Mouse (Mus musculus) stomach, embryonic 16.5 days (tissue): Measurements from ENCODE around the gene Ggact. TPM values are rescaled to one million over a fixed set of nuclear protein-coding genes. Genes with fewer than 3 reads are reported as not detected.

ENCODE experiments used
- ATAC-seq: fragments of 200-750 bp; cut with Nextera tagmentation; 2 replicates; pipeline ENCODE4 v1.8.0; 2017; ENCODE audit warnings: moderate number of reproducible peaks, moderate TSS enrichment; ENCODE audit not compliant: insufficient read depth, low FRiP score
- H3K27ac ChIP-seq: fragments of 300-500 bp; sonication (generic); 2 replicates; pipeline ENCODE4 v1.5.1; 2014; ENCODE audit warnings: low read length
- H3K27me3 ChIP-seq: fragments of 300-500 bp; sonication (generic); 2 replicates; pipeline ENCODE4 v1.6.1; 2014; ENCODE audit warnings: low read length, control low read depth, mixed read lengths; ENCODE audit not compliant: control insufficient read depth, insufficient read depth
- H3K36me3 ChIP-seq: fragments of 300-500 bp; sonication (generic); 2 replicates; pipeline ENCODE4 v1.6.1; 2014; ENCODE audit warnings: low read length; ENCODE audit not compliant: control insufficient read depth, insufficient read depth
- H3K4me1 ChIP-seq: fragments of 300-500 bp; sonication (generic); 2 replicates; pipeline ENCODE4 v1.6.1; 2014; ENCODE audit warnings: low read length, control low read depth, mixed read lengths; ENCODE audit not compliant: control insufficient read depth, insufficient read depth
- H3K4me2 ChIP-seq: fragments of 300-500 bp; sonication (generic); 2 replicates; pipeline ENCODE4 v1.6.1; 2014; ENCODE audit warnings: low read depth, low read length, mixed read lengths
- H3K4me3 ChIP-seq: fragments of 300-500 bp; sonication (generic); replicated peaks from 2 replicates; pipeline ENCODE4 v1.5.1; 2014; ENCODE audit warnings: mild to moderate bottlenecking, low read length
- H3K9ac ChIP-seq: fragments of 300-500 bp; sonication (generic); 2 replicates; pipeline ENCODE4 v1.6.1; 2014; ENCODE audit warnings: low read length
- H3K9me3 ChIP-seq: fragments of 300-500 bp; sonication (generic); replicated peaks from 2 replicates; pipeline ENCODE4 v1.6.1; 2016; ENCODE audit warnings: low read length, control low read depth; ENCODE audit not compliant: control insufficient read depth
- WGBS: fragments of 180-500 bp; shearing (Covaris S2); extraction: QIAGEN DNeasy Blood & Tissue Kit; methylation state at CpG from one replicate; pipeline ENCODE4 v1.1.7; 2014; 5-methylcytosine and 5-hydroxymethylcytosine counted together
- polyA plus RNA-seq: library from polyadenylated mRNA; unstranded; fragments of >200 nt; fragmentation: Nextera tagmentation; extraction: Ambion mirVana; gene quantifications from 2 replicates; pipeline ENCODE4 v1.2.1, GENCODE M21; 2015

The Ggact gene
- polyA plus RNA-seq, 1 experiment from 2014 or later: 33.0 TPM

- ATAC-seq: no peak
- no peaks in the 10 kb centered on the region for H3K36me3 ChIP-seq
- no peak overlapping the region for H3K4me2 ChIP-seq
- no peak overlapping the region for H3K27ac ChIP-seq
- H3K9ac ChIP-seq: no peak overlapping the region
- no peak overlapping the region for H3K4me3 ChIP-seq
- no peaks in the 10 kb centered on the region for H3K27me3 ChIP-seq
- WGBS: 83% methylated on average over 1 of the region's 1 CpGs
- H3K4me1 ChIP-seq: no peaks in the 10 kb centered on the region
- H3K9me3 ChIP-seq: no peaks in the 10 kb centered on the region
These were observed 83.1 kb downstream of the Ggact start for GRCm38 (mm10) chr14:122830433-122830832.

- no peaks in the 10 kb centered on the region for H3K9me3 ChIP-seq
- no peaks in the 10 kb centered on the region for H3K36me3 ChIP-seq
- 82% methylated on average over 2 of the region's 2 CpGs for WGBS
- H3K27me3 ChIP-seq: no peaks in the 10 kb centered on the region
- no peak overlapping the region for H3K9ac ChIP-seq
- no peak overlapping the region for H3K27ac ChIP-seq
- no peak overlapping the region for H3K4me3 ChIP-seq
- no peak for ATAC-seq
- H3K4me2 ChIP-seq: no peak overlapping the region
- no peaks in the 10 kb centered on the region for H3K4me1 ChIP-seq
These were observed 88.1 kb downstream of the Ggact start for GRCm38 (mm10) chr14:122825464-122825863.

GRCm38 (mm10) chr14:122823791-122824190 is 89.8 kb downstream of the Ggact start:
- no peak for ATAC-seq
- H3K27ac ChIP-seq: no peak overlapping the region
- H3K4me2 ChIP-seq: no peak overlapping the region
- H3K4me3 ChIP-seq: no peak overlapping the region
- H3K9me3 ChIP-seq: no peaks in the 10 kb centered on the region
- no peaks in the 10 kb centered on the region for H3K27me3 ChIP-seq
- no peaks in the 10 kb centered on the region for H3K4me1 ChIP-seq
- WGBS: 50% methylated on average over 2 of the region's 2 CpGs
- no peak overlapping the region for H3K9ac ChIP-seq
- H3K36me3 ChIP-seq: no peaks in the 10 kb centered on the region

- H3K27ac ChIP-seq: no peak overlapping the region
- no peak for ATAC-seq
- no peaks in the 10 kb centered on the region for H3K4me1 ChIP-seq
- H3K4me3 ChIP-seq: no peak overlapping the region
- no peaks in the 10 kb centered on the region for H3K36me3 ChIP-seq
- H3K9ac ChIP-seq: no peak overlapping the region
- H3K27me3 ChIP-seq: no peaks in the 10 kb centered on the region
- no peaks in the 10 kb centered on the region for H3K9me3 ChIP-seq
- no peak overlapping the region for H3K4me2 ChIP-seq
- WGBS: 88% methylated on average over 3 of the region's 3 CpGs
These were observed 92.6 kb downstream of the Ggact start for GRCm38 (mm10) chr14:122821002-122821401.

- Histone ChIP-seq H3K4me2 (no peak overlapping the region), H3K36me3 (no peaks in the 10 kb centered on the region), H3K27ac (no peak overlapping the region), H3K9ac (no peak overlapping the region), H3K9me3 (no peaks in the 10 kb centered on the region), H3K4me1 (no peaks in the 10 kb centered on the region), H3K27me3 (no peaks in the 10 kb centered on the region), H3K4me3 (no peak overlapping the region)
- no peak for ATAC-seq
- 80% methylated on average over 4 of the region's 4 CpGs for WGBS
These were observed 113.3 kb downstream of the Ggact start for GRCm38 (mm10) chr14:122800296-122800695.

- H3K27me3 ChIP-seq: no peaks in the 10 kb centered on the region
- H3K36me3 ChIP-seq: no peaks in the 10 kb centered on the region
- H3K27ac ChIP-seq: no peak overlapping the region
- no peaks in the 10 kb centered on the region for H3K4me1 ChIP-seq
- ATAC-seq: no peak
- H3K4me3 ChIP-seq: no peak overlapping the region
- WGBS: 70% methylated on average over 4 of the region's 4 CpGs
- no peak overlapping the region for H3K4me2 ChIP-seq
- H3K9me3 ChIP-seq: no peaks in the 10 kb centered on the region
- no peak overlapping the region for H3K9ac ChIP-seq
These were observed 120.2 kb downstream of the Ggact start for GRCm38 (mm10) chr14:122793368-122793767.

GRCm38 (mm10) chr14:122790111-122790510 is 123.4 kb downstream of the Ggact start:
- ATAC-seq: no peak
- Histone ChIP-seq H3K4me1 (no peaks in the 10 kb centered on the region), H3K27me3 (no peaks in the 10 kb centered on the region), H3K36me3 (no peaks in the 10 kb centered on the region), H3K9ac (no peak overlapping the region), H3K9me3 (no peaks in the 10 kb centered on the region), H3K4me2 (no peak overlapping the region), H3K4me3 (no peak overlapping the region), H3K27ac (no peak overlapping the region)
- 80% methylated on average over 7 of the region's 7 CpGs for WGBS

GRCm38 (mm10) chr14:122788199-122788598 is 125.4 kb downstream of the Ggact start:
- H3K9me3 ChIP-seq: no peaks in the 10 kb centered on the region
- no peak for ATAC-seq
- H3K4me3 ChIP-seq: no peak overlapping the region
- no peaks in the 10 kb centered on the region for H3K36me3 ChIP-seq
- no peak overlapping the region for H3K9ac ChIP-seq
- H3K27ac ChIP-seq: no peak overlapping the region
- H3K4me2 ChIP-seq: no peak overlapping the region
- 75% methylated on average over 2 of the region's 2 CpGs for WGBS
- H3K27me3 ChIP-seq: no peaks in the 10 kb centered on the region
- H3K4me1 ChIP-seq: no peaks in the 10 kb centered on the region

GRCm38 (mm10) chr14:122784701-122785100 is 128.9 kb downstream of the Ggact start:
- Histone ChIP-seq H3K4me3 (no peak overlapping the region), H3K27me3 (no peaks in the 10 kb centered on the region), H3K9me3 (no peaks in the 10 kb centered on the region), H3K36me3 (no peaks in the 10 kb centered on the region), H3K27ac (no peak overlapping the region), H3K4me2 (no peak overlapping the region), H3K4me1 (no peaks in the 10 kb centered on the region), H3K9ac (no peak overlapping the region)
- WGBS: 70% methylated on average over 4 of the region's 4 CpGs
- ATAC-seq: no peak

GRCm38 (mm10) chr14:122766448-122766847 is 147.1 kb downstream of the Ggact start:
- H3K4me3 ChIP-seq: no peak overlapping the region
- H3K4me2 ChIP-seq: no peak overlapping the region
- H3K4me1 ChIP-seq: no peaks in the 10 kb centered on the region
- H3K36me3 ChIP-seq: no peaks in the 10 kb centered on the region
- H3K27me3 ChIP-seq: no peaks in the 10 kb centered on the region
- no peak overlapping the region for H3K27ac ChIP-seq
- no peak for ATAC-seq
- no peak overlapping the region for H3K9ac ChIP-seq
- WGBS: 84% methylated on average over 5 of the region's 5 CpGs
- no peaks in the 10 kb centered on the region for H3K9me3 ChIP-seq
